In the genomic region with DNA sequence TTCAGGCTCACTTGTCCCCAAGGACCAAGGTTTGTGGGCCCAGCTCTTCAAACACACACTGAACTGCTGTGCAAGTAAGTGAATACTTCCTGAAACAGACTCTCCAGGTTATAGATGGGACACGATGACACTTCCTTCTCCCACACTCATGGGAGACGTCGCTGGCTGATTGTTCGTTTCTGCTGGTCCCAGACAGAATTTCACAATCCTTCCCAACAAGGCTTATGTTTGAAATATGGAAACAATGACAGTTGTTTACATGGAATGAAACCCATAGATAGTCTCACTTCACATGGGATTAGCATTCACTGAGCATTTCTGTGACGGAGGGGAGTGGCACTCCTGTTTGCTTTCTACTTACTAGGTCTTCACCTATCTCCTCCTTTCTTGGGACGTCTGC, we compare ENCODE assay signal across 43 mouse cellular contexts. TPM values are rescaled to one million over a fixed set of nuclear protein-coding genes. Genes with fewer than 3 reads are reported as not detected.
"Had no signal": no experiment of that assay in that cellular context is flagged by ENCODE, and none has a peak within 500 bp of the region (broad histone marks: within the 10 kb centered on the region; RNA-seq: fewer than 3 reads in every experiment).

No protein-coding gene starts in this region.

- H3K4me1 ChIP-seq: hindbrain, embryonic 12.5 days; hindbrain, embryonic 13.5 days; hindbrain, embryonic 15.5 days; intestine, embryonic 15.5 days had no signal

- DNase-seq: heart, adult 2 months; heart, postnatal 10 days; heart, postnatal 14 days; heart, postnatal 36 days; heart, postnatal 4 days; kidney, adult 11 months; kidney, adult 18-20 months; kidney, adult 2 months; kidney, adult 8-10 months; kidney, adult 9 months; kidney, postnatal 10 days; kidney, postnatal 14 days; kidney, postnatal 25 days; kidney, postnatal 36 days; kidney, postnatal 4 days; layer of hippocampus, adult 9-11 months had no signal

- H3K27ac ChIP-seq: heart, adult 2 months; heart, embryonic 10.5 days; heart, embryonic 13.5 days; heart, embryonic 15.5 days; hindbrain, embryonic 10.5 days; hindbrain, embryonic 12.5 days; hindbrain, embryonic 13.5 days; hindbrain, embryonic 14.5 days; hindbrain, embryonic 15.5 days; hindbrain, postnatal 0 days; intestine, embryonic 15.5 days; kidney, embryonic 15.5 days; kidney, postnatal 0 days; layer of hippocampus, adult 2 months had no signal

- ATAC-seq: hindbrain, embryonic 16.5 days; hindbrain, postnatal 0 days; inflammation-experienced regulatory T-cells, adult 6 months; intestine, embryonic 15.5 days; intestine, embryonic 16.5 days; intestine, postnatal 0 days had no signal

- H3K4me2 ChIP-seq: heart, embryonic 11.5 days; heart, embryonic 12.5 days; heart, embryonic 13.5 days; heart, embryonic 15.5 days; hindbrain, embryonic 12.5 days; hindbrain, embryonic 13.5 days; hindbrain, embryonic 14.5 days; hindbrain, embryonic 15.5 days; intestine, embryonic 15.5 days; kidney, embryonic 15.5 days had no signal

- H3K4me3 ChIP-seq: heart, adult 2 months; heart, embryonic 10.5 days; heart, embryonic 12.5 days; heart, embryonic 13.5 days; heart, embryonic 15.5 days; hindbrain, embryonic 10.5 days; hindbrain, embryonic 12.5 days; hindbrain, embryonic 13.5 days; hindbrain, embryonic 15.5 days; intestine, embryonic 15.5 days; kidney, embryonic 15.5 days; layer of hippocampus, adult 2 months had no signal

- H3K36me3 ChIP-seq: heart, embryonic 10.5 days; heart, embryonic 12.5 days; heart, embryonic 13.5 days; heart, embryonic 15.5 days; hindbrain, embryonic 10.5 days; hindbrain, embryonic 12.5 days; hindbrain, embryonic 13.5 days; hindbrain, embryonic 15.5 days; intestine, embryonic 15.5 days; kidney, embryonic 15.5 days had no signal

- H3K9me3 ChIP-seq: heart, embryonic 10.5 days; heart, embryonic 12.5 days; heart, embryonic 13.5 days; heart, embryonic 15.5 days; hindbrain, embryonic 10.5 days; hindbrain, embryonic 12.5 days; hindbrain, embryonic 13.5 days; hindbrain, embryonic 15.5 days; intestine, embryonic 15.5 days; kidney, embryonic 15.5 days had no signal

- H3K27me3 ChIP-seq: heart, embryonic 12.5 days; heart, embryonic 13.5 days; heart, embryonic 15.5 days; hindbrain, embryonic 12.5 days; hindbrain, embryonic 13.5 days; hindbrain, embryonic 15.5 days; intestine, embryonic 15.5 days; kidney, embryonic 15.5 days had no signal

- H3K9ac ChIP-seq: heart, embryonic 12.5 days; heart, embryonic 13.5 days; heart, embryonic 15.5 days; hindbrain, embryonic 12.5 days; hindbrain, embryonic 13.5 days; hindbrain, embryonic 14.5 days; hindbrain, embryonic 15.5 days; intestine, embryonic 15.5 days; kidney, embryonic 15.5 days had no signal

RNA-seq across cellular contexts. Expression of gene Fam50b, which starts 41.5 kb away (rescaled TPM):
- polyA plus RNA-seq: heart, adult 2 months; heart, embryonic 10.5 days; heart, embryonic 11.5 days; heart, embryonic 12.5 days; heart, embryonic 13.5 days; heart, embryonic 14.5 days; heart, embryonic 15.5 days; heart, embryonic 16.5 days; heart, postnatal 0 days; hindbrain, embryonic 11.5 days; hindbrain, embryonic 13.5 days; hindbrain, embryonic 14.5 days; hindbrain, embryonic 15.5 days; hindbrain, embryonic 16.5 days; inflammation-experienced regulatory T-cells, adult 6 months; intestine, embryonic 14.5 days; intestine, embryonic 15.5 days; intestine, embryonic 16.5 days; kidney, embryonic 14.5 days; kidney, embryonic 15.5 days; kidney, embryonic 16.5 days; kidney, postnatal 0 days; large intestine, adult 2 months had no signal
